Mouse (Mus musculus) liver, embryonic 14.5 days (tissue): Measurements from ENCODE around the gene 2310057J18Rik. TPM values are rescaled to one million over a fixed set of nuclear protein-coding genes. Genes with fewer than 3 reads are reported as not detected.

Source experiments
- ATAC-seq: fragments of 200-750 bp; cut with Nextera tagmentation; 2 replicates; pipeline ENCODE4 v1.8.0; 2017; ENCODE audit warnings: moderate number of reproducible peaks, mild to moderate bottlenecking, moderate library complexity; ENCODE audit not compliant: insufficient read depth
- DNase-seq, 3 experiments: peaks; one replicate each; pipeline ENCODE4 v3.0.0-alpha.2; 2012 to 2013; ENCODE audit warnings: low read depth in 3 of 3, low spot score in 3 of 3
- H3K27ac ChIP-seq: fragments of 300-500 bp; sonication (generic); 2 replicates; pipeline ENCODE4 v1.5.1; 2014; ENCODE audit warnings: moderate library complexity, mild to moderate bottlenecking, control low read depth, inconsistent platforms
- H3K27me3 ChIP-seq: fragments of 300-500 bp; sonication (generic); 2 replicates; pipeline ENCODE4 v1.6.1; 2014; ENCODE audit warnings: mild to moderate bottlenecking, low read length, moderate library complexity; ENCODE audit not compliant: control insufficient read depth, insufficient read depth
- H3K36me3 ChIP-seq: fragments of 300-500 bp; sonication (generic); replicated peaks from 2 replicates; pipeline ENCODE4 v1.6.1; 2014; ENCODE audit warnings: low read depth; ENCODE audit not compliant: control insufficient read depth, insufficient read depth
- H3K4me1 ChIP-seq, 2 experiments: fragments of 200-500 bp in 1 of 2; fragments of 300-500 bp in 1 of 2; sonication (generic) in 1 of 2; replicated peaks; 2 replicates each; pipeline ENCODE4 v1.6.1; 2012 to 2014; ENCODE audit warnings: antibody characterized with exemption in 1 of 2, inconsistent platforms in 1 of 2, low read length in 1 of 2; ENCODE audit not compliant: control insufficient read depth in 2 of 2, insufficient read depth in 2 of 2
- H3K4me2 ChIP-seq: fragments of 300-500 bp; sonication (generic); 2 replicates; pipeline ENCODE4 v1.6.1; 2014; ENCODE audit warnings: low read depth, mild to moderate bottlenecking, control low read depth, moderate library complexity
- H3K4me3 ChIP-seq, 2 experiments: fragments of 200-500 bp in 1 of 2; fragments of 300-500 bp in 1 of 2; sonication (generic) in 1 of 2; 2 replicates each; pipeline ENCODE4 v1.5.1; 2012 to 2014; ENCODE audit warnings: low read depth in 2 of 2, low read length in 2 of 2, mild to moderate bottlenecking in 2 of 2, control low read depth in 1 of 2, inconsistent platforms in 1 of 2, moderate library complexity in 1 of 2; ENCODE audit not compliant: insufficient read depth in 1 of 2
- H3K9ac ChIP-seq: fragments of 300-500 bp; sonication (generic); replicated peaks from 2 replicates; pipeline ENCODE4 v1.6.1; 2014; ENCODE audit warnings: mild to moderate bottlenecking, control low read depth, moderate library complexity
- H3K9me3 ChIP-seq: fragments of 300-500 bp; sonication (generic); 2 replicates; pipeline ENCODE4 v1.6.1; 2016; ENCODE audit warnings: low read length, mixed read lengths; ENCODE audit not compliant: control insufficient read depth
- CTCF ChIP-seq: IDR thresholded peaks from 2 replicates; pipeline ENCODE4 v1.5.1; 2016; ENCODE audit warnings: antibody characterized with exemption, low read depth, control low read depth
- EP300 ChIP-seq: IDR thresholded peaks from 2 replicates; pipeline ENCODE4 v1.6.1; 2016; ENCODE audit warnings: antibody characterized with exemption, low read depth
- WGBS: fragments of 180-500 bp; shearing (Covaris S2); extraction: QIAGEN DNeasy Blood & Tissue Kit; methylation state at CpG from one replicate; pipeline ENCODE4 v1.1.7; 2014; ENCODE audit not compliant: insufficient replicate concordance; 5-methylcytosine and 5-hydroxymethylcytosine counted together
- polyA plus RNA-seq, 2 experiments: library from polyadenylated mRNA; depleted of rRNA in 1 of 2; stranded (reverse) in 1 of 2; unstranded in 1 of 2; fragments of >200 nt; fragmentation: Nextera tagmentation in 1 of 2; extraction: Ambion mirVana in 1 of 2; gene quantifications; 2 replicates each; pipeline versions ENCODE4 v1.2.1 to v1.2.3; 2012 to 2014

The 2310057J18Rik gene
- polyA plus RNA-seq, 2 experiments: not detected

DNA sequence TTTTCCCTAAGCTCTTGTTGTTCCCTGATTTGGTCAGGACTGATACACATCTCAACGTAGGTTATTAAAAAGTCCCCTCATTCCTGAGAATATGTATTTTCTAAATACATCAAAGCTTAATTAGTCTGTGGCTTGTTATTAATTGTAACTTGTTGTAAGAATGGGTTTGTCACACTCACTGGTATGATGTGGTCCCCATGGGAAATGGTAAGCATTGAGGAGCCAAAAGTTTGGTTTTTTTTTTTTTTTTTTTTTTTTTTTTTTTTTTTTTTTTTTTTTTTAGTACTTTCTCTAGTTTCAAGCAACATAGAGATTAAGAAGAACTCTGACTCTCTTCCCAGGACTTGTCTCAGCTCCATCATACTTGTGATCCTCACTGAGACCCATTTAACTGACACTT, 17.9 kb downstream of the 2310057J18Rik start:
- no peak for DNase-seq
- 44% methylated on average over 1 of the region's 1 CpGs for WGBS

DNA sequence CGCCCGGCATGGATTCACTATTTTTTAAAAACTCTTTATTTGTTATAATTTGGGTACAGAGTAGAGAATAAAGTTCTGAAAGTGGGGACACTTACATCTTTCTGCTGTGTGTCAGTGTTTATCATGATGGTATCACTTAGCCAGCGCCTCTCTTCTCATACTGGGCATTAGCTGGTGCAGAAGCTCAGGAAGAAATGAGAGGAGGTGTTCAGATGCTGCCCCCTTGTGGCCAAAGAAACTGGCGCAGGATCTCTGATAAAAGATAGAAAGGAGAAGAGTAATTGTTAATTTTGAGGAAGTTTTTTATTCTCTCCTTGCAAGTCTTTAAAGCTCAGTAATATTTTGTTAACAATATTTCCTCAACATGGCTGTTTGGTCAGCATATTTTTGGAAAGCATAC, 31.0 kb downstream of the 2310057J18Rik start:
- no peak overlapping the region for H3K4me2 ChIP-seq
- no peaks in the 10 kb centered on the region for H3K27me3 ChIP-seq
- H3K9me3 ChIP-seq: no peaks in the 10 kb centered on the region
- WGBS: 43% methylated on average over 4 of the region's 4 CpGs
- H3K9ac ChIP-seq: no peak overlapping the region
- DNase-seq (peak; percentile 1 to 7 (median 7)), ATAC-seq (no peak)
- no peaks in the 10 kb centered on the region for H3K36me3 ChIP-seq
- H3K4me1 ChIP-seq: no peaks in the 10 kb centered on the region
- no peak overlapping the region for H3K27ac ChIP-seq
- H3K4me3 ChIP-seq: no peak overlapping the region
- TF ChIP-seq CTCF (peak; percentile 62), EP300 (no peak)

More for the DNA sequence above, 17.9 kb downstream of the 2310057J18Rik start:
- H3K4me3 ChIP-seq: no peak overlapping the region
- no peak overlapping the region for H3K9ac ChIP-seq
- no peak overlapping the region for H3K4me2 ChIP-seq
- ATAC-seq: no peak
- TF ChIP-seq CTCF (no peak), EP300 (no peak)
- no peak overlapping the region for H3K27ac ChIP-seq
- no peaks in the 10 kb centered on the region for H3K4me1 ChIP-seq
- no peaks in the 10 kb centered on the region for H3K27me3 ChIP-seq
- H3K9me3 ChIP-seq: no peaks in the 10 kb centered on the region
- H3K36me3 ChIP-seq: no peaks in the 10 kb centered on the region

DNA sequence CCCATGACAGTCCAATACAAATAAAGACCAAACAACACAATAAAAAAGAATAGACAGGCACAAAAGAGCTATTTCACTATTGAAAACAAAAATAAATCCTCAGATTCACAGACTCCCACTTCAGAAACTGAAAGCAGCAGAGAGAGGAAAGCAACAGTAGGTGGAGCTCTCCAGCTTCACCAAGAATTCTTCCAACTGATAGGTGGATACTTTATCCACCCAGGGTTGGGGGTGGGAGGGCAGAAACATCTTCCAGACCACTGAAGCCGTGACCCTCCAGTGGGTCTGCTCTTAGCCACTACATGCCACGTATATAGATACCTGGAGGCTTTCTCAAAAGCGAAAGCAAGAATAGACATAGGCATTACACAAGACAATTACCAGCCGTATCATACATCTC, 31.6 kb downstream of the 2310057J18Rik start:
- ATAC-seq: no peak
- no peak for DNase-seq
- no peaks in the 10 kb centered on the region for H3K9me3 ChIP-seq
- H3K9ac ChIP-seq: no peak overlapping the region
- no peak overlapping the region for H3K4me2 ChIP-seq
- no peaks in the 10 kb centered on the region for H3K4me1 ChIP-seq
- 48% methylated on average over 4 of the region's 4 CpGs for WGBS
- no peak for TF ChIP-seq CTCF
- no peak for TF ChIP-seq EP300
- H3K4me3 ChIP-seq: no peak overlapping the region
- H3K27ac ChIP-seq: no peak overlapping the region
- H3K27me3 ChIP-seq: no peaks in the 10 kb centered on the region
- H3K36me3 ChIP-seq: no peaks in the 10 kb centered on the region

Other genes starting within 250 kb of the 2310057J18Rik start
- gene Soga3, start 157.5 kb upstream of the 2310057J18Rik start, polyA plus RNA-seq (2012; rRNA removed): 0.02 and 0.08 TPM in 2 replicates
- not detected in 2 replicates for gene Soga3, start 157.5 kb upstream of the 2310057J18Rik start, polyA plus RNA-seq (2014; fragmentation: Nextera tagmentation; extraction: Ambion mirVana)
- not detected in 2 replicates for gene Gm49353, start 212.7 kb upstream of the 2310057J18Rik start, polyA plus RNA-seq (2012; rRNA removed)
- gene Gm49353, start 212.7 kb upstream of the 2310057J18Rik start, polyA plus RNA-seq (2014; fragmentation: Nextera tagmentation; extraction: Ambion mirVana): not detected in 2 replicates
- gene 9330159F19Rik, start 225.3 kb upstream of the 2310057J18Rik start, polyA plus RNA-seq (2012; rRNA removed): 0.01 and 0.03 TPM in 2 replicates
- not detected in 2 replicates for gene 9330159F19Rik, start 225.3 kb upstream of the 2310057J18Rik start, polyA plus RNA-seq (2014; fragmentation: Nextera tagmentation; extraction: Ambion mirVana)